Mouse (Mus musculus) ES-E14 (cell line): Measurements from ENCODE around the gene Mast3.

Source experiments
- CHD2 ChIP-seq: IDR thresholded peaks from 2 replicates; pipeline ENCODE4 v1.6.1; 2014; ENCODE audit warnings: mild to moderate bottlenecking, low read depth, low read length, inconsistent platforms
- HCFC1 ChIP-seq: IDR thresholded peaks from 2 replicates; pipeline ENCODE4 v1.6.1; 2012; ENCODE audit warnings: low read length, inconsistent platforms, borderline replicate concordance; ENCODE audit not compliant: insufficient read depth
- MAFK ChIP-seq: IDR thresholded peaks from 2 replicates; pipeline ENCODE4 v1.6.1; 2014; ENCODE audit warnings: mild to moderate bottlenecking, low read depth, low read length, inconsistent platforms; ENCODE audit not compliant: insufficient read depth
- ZC3H11A ChIP-seq: IDR thresholded peaks from 2 replicates; pipeline ENCODE4 v1.6.1; 2012; ENCODE audit warnings: low read depth, mild to moderate bottlenecking, inconsistent platforms, low read length, borderline replicate concordance
- ZNF384 ChIP-seq: IDR thresholded peaks from 2 replicates; pipeline ENCODE4 v1.6.1; 2012; ENCODE audit warnings: low read depth, low read length, inconsistent platforms

DNA sequence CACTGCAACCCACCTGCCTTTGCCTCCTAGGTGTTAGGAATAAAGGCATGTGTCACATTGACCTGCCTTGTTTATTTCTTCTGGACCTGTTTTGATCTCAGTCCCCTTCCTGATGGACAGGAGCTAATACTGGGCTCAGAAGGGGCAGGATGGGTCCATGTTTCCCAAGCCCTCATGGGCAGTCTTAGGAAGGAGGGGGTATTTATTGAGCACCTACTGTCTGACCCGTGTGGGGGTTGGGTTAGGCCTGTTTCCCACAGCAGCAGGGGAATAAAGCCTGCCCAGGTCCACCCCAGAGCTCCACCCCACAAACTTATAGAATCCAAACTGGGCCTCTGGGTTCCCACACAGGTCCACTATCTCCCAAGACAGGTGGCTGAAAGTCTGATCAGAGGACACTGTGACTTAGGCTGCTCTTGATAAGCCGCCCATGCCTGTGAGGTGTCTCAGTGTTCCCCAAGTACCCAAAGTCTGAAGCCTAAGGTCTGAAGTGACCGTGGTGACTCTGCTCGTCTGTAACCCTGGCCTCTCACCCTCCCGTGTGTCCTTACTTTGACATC is 38.4 kb upstream of the Mast3 start:
- TF ChIP-seq MAFK, result no peak
- no peak for TF ChIP-seq ZNF384
- TF ChIP-seq ZC3H11A, result no peak
- no peak for TF ChIP-seq HCFC1
- TF ChIP-seq CHD2, result no peak
